Mouse (Mus musculus): ENCODE results near the gene Abi3. TPM values are rescaled to one million over a fixed set of nuclear protein-coding genes. Genes with fewer than 3 reads are reported as not detected.

Gene Abi3
- polyA plus RNA-seq, 1 experiment from 2014 or later = 7.4 TPM

- peaks cover 15% of the 10 kb centered on the region; the same call in 1 of the 2 replicates for H3K27me3 ChIP-seq (replicated peaks)
- no peak overlapping the region for H3K9ac ChIP-seq
- H3K27ac ChIP-seq = no peak overlapping the region
- 72% methylated on average over 5 of the region's 5 CpGs for WGBS
- peaks cover 8% of the 10 kb centered on the region for H3K4me1 ChIP-seq
- H3K4me3 ChIP-seq (replicated peaks) = no peak overlapping the region
- H3K4me2 ChIP-seq = no peak overlapping the region
- ATAC-seq (ENCODE audit: insufficient read depth, low FRiP score, low read depth) = no peak
- no peaks in the 10 kb centered on the region for H3K36me3 ChIP-seq
- H3K9me3 ChIP-seq = no peaks in the 10 kb centered on the region
Measured at GRCm38 (mm10) chr11:95795582-95795981, 46.7 kb downstream of the Abi3 start.

- 63% methylated on average over 5 of the region's 5 CpGs for WGBS
- H3K9ac ChIP-seq = no peak overlapping the region
Measured at GRCm38 (mm10) chr11:95794201-95794600, 48.1 kb downstream of the Abi3 start.

GRCm38 (mm10) chr11:95792950-95793509, 49.2 kb downstream of the Abi3 start:
- Histone ChIP-seq H3K27ac (no peak overlapping the region), H3K4me2 (no peak overlapping the region), H3K9ac (no peak overlapping the region), H3K27me3 (replicated peaks) (peaks cover 15% of the 10 kb centered on the region; the same call in 1 of the 2 replicates), H3K4me3 (replicated peaks) (no peak overlapping the region), H3K9me3 (no peaks in the 10 kb centered on the region), H3K4me1 (peaks cover 8% of the 10 kb centered on the region), H3K36me3 (no peaks in the 10 kb centered on the region)
- WGBS = 90% methylated on average over 8 of the region's 8 CpGs
- ATAC-seq (ENCODE audit: insufficient read depth, low FRiP score, low read depth) = peak; percentile 76; the same call in 1 of the 2 replicates

More at GRCm38 (mm10) chr11:95794201-95794600, 48.1 kb downstream of the Abi3 start:
- no peak overlapping the region for H3K4me2 ChIP-seq
- no peak overlapping the region for H3K4me3 ChIP-seq (replicated peaks)
- peaks cover 15% of the 10 kb centered on the region; the same call in 1 of the 2 replicates for H3K27me3 ChIP-seq (replicated peaks)
- peaks cover 8% of the 10 kb centered on the region for H3K4me1 ChIP-seq
- H3K36me3 ChIP-seq = no peaks in the 10 kb centered on the region
- no peaks in the 10 kb centered on the region for H3K9me3 ChIP-seq
- H3K27ac ChIP-seq = no peak overlapping the region
- ATAC-seq (ENCODE audit: insufficient read depth, low FRiP score, low read depth) = no peak

- Histone ChIP-seq H3K4me3 (replicated peaks) (no peak overlapping the region), H3K27ac (no peak overlapping the region), H3K9ac (no peak overlapping the region), H3K9me3 (no peaks in the 10 kb centered on the region), H3K36me3 (no peaks in the 10 kb centered on the region), H3K4me2 (no peak overlapping the region), H3K27me3 (replicated peaks) (0 out of 2 replicates have a peak, but pooled peaks cover 7% of the 10 kb centered on the region), H3K4me1 (peaks cover 5% of the 10 kb centered on the region)
- WGBS = 81% methylated on average over 13 of the region's 13 CpGs
- ATAC-seq (ENCODE audit: insufficient read depth, low FRiP score, low read depth) = no peak
Measured at GRCm38 (mm10) chr11:95791787-95792186, 50.5 kb downstream of the Abi3 start.

- H3K36me3 ChIP-seq = no peaks in the 10 kb centered on the region
- H3K9me3 ChIP-seq = no peaks in the 10 kb centered on the region
- no peak overlapping the region for H3K9ac ChIP-seq
- WGBS = 78% methylated on average over 8 of the region's 8 CpGs
- H3K4me3 ChIP-seq (replicated peaks) = no peak overlapping the region
- no peak overlapping the region for H3K4me2 ChIP-seq
- no peak overlapping the region for H3K27ac ChIP-seq
- no peaks in the 10 kb centered on the region for H3K27me3 ChIP-seq (replicated peaks)
- H3K4me1 ChIP-seq = no peaks in the 10 kb centered on the region
- ATAC-seq (ENCODE audit: insufficient read depth, low FRiP score, low read depth) = no peak
Measured at GRCm38 (mm10) chr11:95789451-95789891, 52.8 kb downstream of the Abi3 start.

- H3K27me3 ChIP-seq (replicated peaks) = no peaks in the 10 kb centered on the region
- H3K4me3 ChIP-seq (replicated peaks) = no peak overlapping the region
- H3K9ac ChIP-seq = no peak overlapping the region
- H3K4me1 ChIP-seq = no peaks in the 10 kb centered on the region
- H3K9me3 ChIP-seq = no peaks in the 10 kb centered on the region
- no peak overlapping the region for H3K27ac ChIP-seq
- H3K36me3 ChIP-seq = no peaks in the 10 kb centered on the region
- no peak overlapping the region for H3K4me2 ChIP-seq
- 84% methylated on average over 6 of the region's 6 CpGs for WGBS
- no peak for ATAC-seq (ENCODE audit: insufficient read depth, low FRiP score, low read depth)
Measured at GRCm38 (mm10) chr11:95786511-95786910, 55.8 kb downstream of the Abi3 start.

GRCm38 (mm10) chr11:95785675-95786074, 56.6 kb downstream of the Abi3 start:
- Histone ChIP-seq H3K4me3 (replicated peaks) (no peak overlapping the region), H3K27ac (no peak overlapping the region), H3K9me3 (no peaks in the 10 kb centered on the region), H3K27me3 (replicated peaks) (no peaks in the 10 kb centered on the region), H3K4me1 (no peaks in the 10 kb centered on the region), H3K9ac (no peak overlapping the region), H3K36me3 (no peaks in the 10 kb centered on the region), H3K4me2 (no peak overlapping the region)
- no peak for ATAC-seq (ENCODE audit: insufficient read depth, low FRiP score, low read depth)
- 94% methylated on average over 4 of the region's 4 CpGs for WGBS

GRCm38 (mm10) chr11:95783958-95784357, 58.3 kb downstream of the Abi3 start:
- no peaks in the 10 kb centered on the region for H3K27me3 ChIP-seq (replicated peaks)
- no peaks in the 10 kb centered on the region for H3K36me3 ChIP-seq
- WGBS = 86% methylated on average over 9 of the region's 9 CpGs
- no peaks in the 10 kb centered on the region for H3K9me3 ChIP-seq
- H3K9ac ChIP-seq = no peak overlapping the region
- ATAC-seq (ENCODE audit: insufficient read depth, low FRiP score, low read depth) = no peak
- H3K4me2 ChIP-seq = no peak overlapping the region
- no peaks in the 10 kb centered on the region for H3K4me1 ChIP-seq
- no peak overlapping the region for H3K27ac ChIP-seq
- H3K4me3 ChIP-seq (replicated peaks) = no peak overlapping the region

- ATAC-seq (ENCODE audit: insufficient read depth, low FRiP score, low read depth) = no peak
- no peak overlapping the region for H3K27ac ChIP-seq
- 84% methylated on average over 4 of the region's 4 CpGs for WGBS
- H3K9me3 ChIP-seq = no peaks in the 10 kb centered on the region
- H3K27me3 ChIP-seq (replicated peaks) = no peaks in the 10 kb centered on the region
- no peaks in the 10 kb centered on the region for H3K36me3 ChIP-seq
- no peak overlapping the region for H3K9ac ChIP-seq
- no peaks in the 10 kb centered on the region for H3K4me1 ChIP-seq
- no peak overlapping the region for H3K4me2 ChIP-seq
- no peak overlapping the region for H3K4me3 ChIP-seq (replicated peaks)
Measured at GRCm38 (mm10) chr11:95783457-95783856, 58.8 kb downstream of the Abi3 start.

- H3K4me1 ChIP-seq = no peaks in the 10 kb centered on the region
- no peak overlapping the region for H3K4me3 ChIP-seq (replicated peaks)
- H3K27ac ChIP-seq = no peak overlapping the region
- ATAC-seq (ENCODE audit: insufficient read depth, low FRiP score, low read depth) = no peak
- no peaks in the 10 kb centered on the region for H3K36me3 ChIP-seq
- H3K9ac ChIP-seq = no peak overlapping the region
- no peaks in the 10 kb centered on the region for H3K27me3 ChIP-seq (replicated peaks)
- H3K9me3 ChIP-seq = no peaks in the 10 kb centered on the region
- 83% methylated on average over 11 of the region's 11 CpGs for WGBS
- no peak overlapping the region for H3K4me2 ChIP-seq
Measured at GRCm38 (mm10) chr11:95781557-95781956, 60.7 kb downstream of the Abi3 start.

- no peak overlapping the region for H3K27ac ChIP-seq
- H3K27me3 ChIP-seq (replicated peaks) = no peaks in the 10 kb centered on the region
- no peaks in the 10 kb centered on the region for H3K9me3 ChIP-seq
- ATAC-seq (ENCODE audit: insufficient read depth, low FRiP score, low read depth) = no peak
- WGBS = 86% methylated on average over 8 of the region's 8 CpGs
- no peak overlapping the region for H3K4me2 ChIP-seq
- no peak overlapping the region for H3K4me3 ChIP-seq (replicated peaks)
- H3K4me1 ChIP-seq = no peaks in the 10 kb centered on the region
- H3K36me3 ChIP-seq = no peaks in the 10 kb centered on the region
- no peak overlapping the region for H3K9ac ChIP-seq
Measured at GRCm38 (mm10) chr11:95780480-95780879, 61.8 kb downstream of the Abi3 start.
